Mouse (Mus musculus): ENCODE measurements around the gene Ttll10. TPM values are rescaled to one million over a fixed set of nuclear protein-coding genes. Genes with fewer than 3 reads are reported as not detected.
A peak's percentile ranks its signal among the peaks of the same experiment; 100 is the strongest.

The Ttll10 gene
- polyA plus RNA-seq, 1 experiment from 2014 or later, result not detected

GRCm38 (mm10) chr4:156019771-156020170 lies 39.4 kb downstream of the Ttll10 start:
- WGBS, result 90% methylated on average over 12 of the region's 12 CpGs
- Histone ChIP-seq H3K9ac (no peak overlapping the region), H3K36me3 (0 out of 2 replicates have a peak, but pooled peaks cover 4% of the 10 kb centered on the region), H3K4me1 (replicated peaks) (no peaks in the 10 kb centered on the region), H3K27ac (replicated peaks) (no peak overlapping the region), H3K9me3 (no peaks in the 10 kb centered on the region), H3K27me3 (no peaks in the 10 kb centered on the region), H3K4me2 (no peak overlapping the region), H3K4me3 (no peak overlapping the region)
- no peak for ATAC-seq (ENCODE audit: low FRiP score, low read depth)

- H3K36me3 ChIP-seq, result peaks cover 19% of the 10 kb centered on the region
- no peaks in the 10 kb centered on the region for H3K9me3 ChIP-seq
- H3K27ac ChIP-seq (replicated peaks), result no peak overlapping the region
- H3K4me3 ChIP-seq, result no peak overlapping the region
- H3K4me2 ChIP-seq, result no peak overlapping the region
- no peak overlapping the region for H3K9ac ChIP-seq
- H3K4me1 ChIP-seq (replicated peaks), result no peaks in the 10 kb centered on the region
- 91% methylated on average over 2 of the region's 2 CpGs for WGBS
- no peaks in the 10 kb centered on the region for H3K27me3 ChIP-seq
- no peak for ATAC-seq (ENCODE audit: low FRiP score, low read depth)
Measured at GRCm38 (mm10) chr4:156014436-156014835, 44.8 kb downstream of the Ttll10 start.

- H3K36me3 ChIP-seq, result peaks cover 27% of the 10 kb centered on the region
- H3K27ac ChIP-seq (replicated peaks), result no peak within 1 kb of the TSS
- no peaks in the 10 kb centered on the region for H3K27me3 ChIP-seq
- H3K4me3 ChIP-seq, result no peak within 1 kb of the TSS
- H3K9ac ChIP-seq, result no peak within 1 kb of the TSS
- no peak within 1 kb of the TSS for H3K4me2 ChIP-seq
- ATAC-seq (ENCODE audit: low FRiP score, low read depth), result no peak
- H3K4me1 ChIP-seq (replicated peaks), result no peaks in the 10 kb centered on the region
- H3K9me3 ChIP-seq, result no peaks in the 10 kb centered on the region
- WGBS, result 85% methylated on average over 8 of the region's 8 CpGs
Measured at GRCm38 (mm10) chr4:156013637-156014036, 45.6 kb downstream of the Ttll10 start, which contains the start of gene Tnfrsf4. Tnfrsf4 (plus strand) TSS chr4:156013843.

GRCm38 (mm10) chr4:156008369-156008768 lies 50.8 kb downstream of the Ttll10 start:
- no peak for ATAC-seq (ENCODE audit: low FRiP score, low read depth)
- Histone ChIP-seq H3K4me1 (replicated peaks) (no peaks in the 10 kb centered on the region), H3K4me2 (no peak overlapping the region), H3K36me3 (peaks cover 64% of the 10 kb centered on the region), H3K27me3 (no peaks in the 10 kb centered on the region), H3K4me3 (no peak overlapping the region), H3K9me3 (no peaks in the 10 kb centered on the region), H3K27ac (replicated peaks) (no peak overlapping the region), H3K9ac (no peak overlapping the region)
- WGBS, result 96% methylated on average over 4 of the region's 4 CpGs

- H3K36me3 ChIP-seq, result peaks cover 82% of the 10 kb centered on the region
- H3K4me1 ChIP-seq (replicated peaks), result no peaks in the 10 kb centered on the region
- 96% methylated on average over 3 of the region's 3 CpGs for WGBS
- no peak overlapping the region for H3K4me2 ChIP-seq
- H3K9ac ChIP-seq, result no peak overlapping the region
- no peaks in the 10 kb centered on the region for H3K27me3 ChIP-seq
- H3K27ac ChIP-seq (replicated peaks), result no peak overlapping the region
- no peak for ATAC-seq (ENCODE audit: low FRiP score, low read depth)
- no peak overlapping the region for H3K4me3 ChIP-seq
- no peaks in the 10 kb centered on the region for H3K9me3 ChIP-seq
Measured at GRCm38 (mm10) chr4:156004109-156004508, 55.1 kb downstream of the Ttll10 start.

- Histone ChIP-seq H3K36me3 (peaks cover 10% of the 10 kb centered on the region), H3K27ac (replicated peaks) (peak overlapping the region; percentile 96), H3K4me2 (peak overlapping the region; percentile 80), H3K9ac (peak overlapping the region; percentile 77), H3K27me3 (no peaks in the 10 kb centered on the region), H3K4me3 (peak overlapping the region; percentile 80), H3K4me1 (replicated peaks) (peaks cover 40% of the 10 kb centered on the region), H3K9me3 (no peaks in the 10 kb centered on the region)
- WGBS, result 6% methylated on average over 15 of the region's 15 CpGs
- no peak for ATAC-seq (ENCODE audit: low FRiP score, low read depth)
Measured at GRCm38 (mm10) chr4:155993606-155994005, 65.6 kb downstream of the Ttll10 start.

GRCm38 (mm10) chr4:155992906-155993547 lies 66.2 kb downstream of the Ttll10 start:
- under 1% methylated on average over 69 of the region's 70 CpGs for WGBS
- Histone ChIP-seq H3K4me3 (peak overlapping the region; percentile 80), H3K36me3 (peaks cover 9% of the 10 kb centered on the region; the same call in 1 of the 2 replicates), H3K4me1 (replicated peaks) (peaks cover 40% of the 10 kb centered on the region), H3K27ac (replicated peaks) (peak overlapping the region; percentile 96), H3K9me3 (no peaks in the 10 kb centered on the region), H3K27me3 (no peaks in the 10 kb centered on the region), H3K9ac (peak overlapping the region; percentile 77), H3K4me2 (peak overlapping the region; percentile 80)
- ATAC-seq (ENCODE audit: low FRiP score, low read depth), result peak; percentile 87

- Histone ChIP-seq H3K4me2 (peak within 1 kb of the TSS; percentile 98), H3K36me3 (0 out of 2 replicates have a peak, but pooled peaks cover 3% of the 10 kb centered on the region), H3K4me3 (peak within 1 kb of the TSS; percentile 80), H3K27me3 (no peaks in the 10 kb centered on the region), H3K27ac (replicated peaks) (peak within 1 kb of the TSS; percentile 96), H3K4me1 (replicated peaks) (peaks cover 40% of the 10 kb centered on the region), H3K9ac (peak within 1 kb of the TSS; percentile 79), H3K9me3 (no peaks in the 10 kb centered on the region)
- under 1% methylated on average over 99 of the region's 99 CpGs for WGBS
- peak; percentile 85 for ATAC-seq (ENCODE audit: low FRiP score, low read depth)
Measured at GRCm38 (mm10) chr4:155992241-155992905, 66.8 kb downstream of the Ttll10 start, which contains the start of the genes B3galt6 and Sdf4. B3galt6 (minus strand) TSS chr4:155992649. Sdf4 (plus strand) TSS chr4:155992872.

- Histone ChIP-seq H3K4me2 (peak overlapping the region; percentile 98), H3K4me3 (peak overlapping the region; percentile 80), H3K4me1 (replicated peaks) (peaks cover 40% of the 10 kb centered on the region), H3K27ac (replicated peaks) (peak overlapping the region; percentile 96), H3K9ac (peak overlapping the region; percentile 79), H3K36me3 (no peaks in the 10 kb centered on the region), H3K9me3 (no peaks in the 10 kb centered on the region), H3K27me3 (no peaks in the 10 kb centered on the region)
- WGBS, result 23% methylated on average over 37 of the region's 37 CpGs
- peak; percentile 33 for ATAC-seq (ENCODE audit: low FRiP score, low read depth)
Measured at GRCm38 (mm10) chr4:155991908-155992230, 67.3 kb downstream of the Ttll10 start.

- peak; percentile 13; the same call in 1 of the 2 replicates for ATAC-seq (ENCODE audit: low FRiP score, low read depth)
Measured at GRCm38 (mm10) chr4:155991211-155991907, 67.9 kb downstream of the Ttll10 start.

More at GRCm38 (mm10) chr4:155991211-155991907, 67.9 kb downstream of the Ttll10 start:
- H3K27ac ChIP-seq (replicated peaks), result peak overlapping the region; percentile 96
- no peaks in the 10 kb centered on the region for H3K36me3 ChIP-seq
- 87% methylated on average over 22 of the region's 22 CpGs for WGBS
- H3K4me2 ChIP-seq, result peak overlapping the region; percentile 98
- no peaks in the 10 kb centered on the region for H3K9me3 ChIP-seq
- H3K27me3 ChIP-seq, result no peaks in the 10 kb centered on the region
- H3K4me1 ChIP-seq (replicated peaks), result peaks cover 40% of the 10 kb centered on the region
- peak overlapping the region; percentile 79 for H3K9ac ChIP-seq
- peak overlapping the region; percentile 80 for H3K4me3 ChIP-seq
